27 mouse cellular contexts compared by ENCODE assay signal in the genomic region with DNA sequence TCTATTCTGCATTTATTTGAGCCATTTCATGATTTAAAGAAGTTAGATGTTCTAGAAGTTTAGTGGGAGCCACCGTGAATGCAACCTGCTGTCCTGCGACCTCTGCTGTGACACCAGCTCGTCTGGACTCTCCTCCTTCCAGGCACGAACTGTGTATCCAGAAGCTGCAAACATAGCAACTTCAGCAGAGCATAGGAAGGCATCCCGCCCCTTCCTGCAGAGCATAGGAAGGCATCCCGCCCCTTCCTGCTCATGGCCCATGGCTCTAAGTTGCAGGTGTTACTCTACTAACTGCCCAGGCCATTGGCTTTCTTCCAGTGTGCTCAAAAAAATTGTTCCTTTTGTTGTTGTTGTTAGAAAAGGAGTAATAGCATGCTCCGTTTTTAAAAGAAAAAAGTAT.
"Had no signal": no experiment of that assay in that cellular context is flagged by ENCODE, and none has a peak within 500 bp of the region (broad histone marks: within the 10 kb centered on the region; RNA-seq: fewer than 3 reads in every experiment).

No protein-coding gene starts in this region.

- H3K4me2 ChIP-seq: heart, embryonic 12.5 days; hindbrain, embryonic 12.5 days; hindbrain, embryonic 14.5 days; intestine, embryonic 15.5 days; limb, embryonic 13.5 days; limb, embryonic 15.5 days; liver, embryonic 12.5 days had no signal

- H3K9me3 ChIP-seq: heart, embryonic 10.5 days; heart, embryonic 12.5 days; hindbrain, embryonic 10.5 days; hindbrain, embryonic 12.5 days; intestine, embryonic 15.5 days; limb, embryonic 13.5 days; limb, embryonic 15.5 days; liver, embryonic 12.5 days had no signal

- H3K27ac ChIP-seq: gastrocnemius, adult 2 months; heart, embryonic 10.5 days; hindbrain, embryonic 10.5 days; hindbrain, embryonic 12.5 days; hindbrain, embryonic 14.5 days; intestine, embryonic 15.5 days; kidney, postnatal 0 days; layer of hippocampus, adult 2 months; limb, embryonic 13.5 days; limb, embryonic 15.5 days; liver, embryonic 12.5 days had no signal

- H3K27me3 ChIP-seq: heart, embryonic 12.5 days; hindbrain, embryonic 12.5 days; intestine, embryonic 15.5 days; limb, embryonic 13.5 days; limb, embryonic 15.5 days; liver, embryonic 12.5 days had no signal

- H3K36me3 ChIP-seq: heart, embryonic 10.5 days; heart, embryonic 12.5 days; hindbrain, embryonic 10.5 days; hindbrain, embryonic 12.5 days; intestine, embryonic 15.5 days; limb, embryonic 13.5 days; limb, embryonic 15.5 days; liver, embryonic 12.5 days had no signal

- ATAC-seq: hindbrain, embryonic 16.5 days; inflammation-experienced regulatory T-cells, adult 6 months; intestine, embryonic 15.5 days; intestine, postnatal 0 days; liver, embryonic 12.5 days had no signal

- DNase-seq: gastrocnemius, adult 2 months; gastrocnemius, postnatal 10 days; gastrocnemius, postnatal 25 days; heart, adult 18-20 months; heart, postnatal 10 days; heart, postnatal 4 days; kidney, adult 18-20 months; kidney, adult 8-10 months; kidney, postnatal 25 days; kidney, postnatal 4 days; layer of hippocampus, adult 9-11 months; layer of hippocampus, postnatal 36 days; left cerebral cortex, postnatal 4 days had no signal

- H3K4me1 ChIP-seq: heart, embryonic 10.5 days; heart, embryonic 12.5 days; limb, embryonic 13.5 days; limb, embryonic 15.5 days; liver, embryonic 12.5 days had no signal

- H3K9ac ChIP-seq: heart, embryonic 12.5 days; hindbrain, embryonic 12.5 days; hindbrain, embryonic 14.5 days; intestine, embryonic 15.5 days; limb, embryonic 13.5 days; limb, embryonic 15.5 days; liver, embryonic 12.5 days had no signal

- H3K4me3 ChIP-seq: gastrocnemius, adult 2 months; heart, embryonic 10.5 days; heart, embryonic 12.5 days; hindbrain, embryonic 10.5 days; hindbrain, embryonic 12.5 days; intestine, embryonic 15.5 days; layer of hippocampus, adult 2 months; limb, embryonic 13.5 days; limb, embryonic 15.5 days; liver, embryonic 12.5 days had no signal
